Mouse (Mus musculus) natural killer cell, adult 2 months (primary cell): ENCODE measurements around the gene Epn2.

Experiments used
- DNase-seq, 2 experiments: peaks; one replicate each; pipeline ENCODE4 v3.0.0; 2022; ENCODE audit warnings: low spot score in 2 of 2

Gene Epn2

DNA sequence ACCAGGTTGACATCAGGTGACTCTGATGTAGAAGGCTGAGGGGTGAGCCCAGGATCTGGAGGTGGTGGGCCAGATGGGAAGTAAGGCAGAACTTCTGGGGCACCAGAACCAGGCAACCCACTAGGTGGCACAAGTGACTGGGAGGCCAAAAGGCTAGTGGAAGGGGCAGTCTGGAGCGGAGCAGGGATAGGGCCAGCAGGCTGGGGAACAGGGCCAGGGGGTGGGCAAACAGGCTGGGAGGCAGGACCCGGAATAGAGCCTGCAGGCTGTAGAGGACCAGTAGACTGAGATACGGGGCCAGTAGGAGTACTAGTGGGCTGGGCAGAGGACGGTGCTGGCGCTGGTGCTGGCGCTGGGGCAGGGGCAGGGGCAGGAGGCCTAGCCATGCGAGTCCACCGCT, 89.6 kb downstream of the Epn2 start:
- DNase-seq, result no peak

DNA sequence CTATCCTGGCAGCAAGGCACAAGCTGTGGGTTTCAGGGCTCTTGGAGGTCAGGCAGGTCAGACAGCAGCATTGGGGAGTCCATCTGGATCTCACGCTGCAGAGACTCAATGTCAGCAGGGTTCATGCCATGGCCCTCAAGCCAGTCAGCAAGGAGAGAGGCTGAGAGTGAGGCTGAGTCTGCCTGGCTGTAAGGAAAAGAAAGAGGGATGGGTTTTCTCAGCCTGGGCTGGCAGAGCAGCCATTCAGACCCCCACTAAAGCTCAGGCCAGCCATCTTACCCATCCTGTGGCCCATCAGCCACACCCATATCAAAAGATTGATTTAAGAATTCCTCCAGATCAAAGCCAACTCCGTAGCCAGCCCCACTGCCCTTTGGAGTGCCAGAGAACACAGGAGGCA, 90.4 kb downstream of the Epn2 start:
- no peak for DNase-seq

GRCm38 (mm10) chr11:61487936-61488335, 91.6 kb downstream of the Epn2 start:
- DNase-seq, result no peak

DNA sequence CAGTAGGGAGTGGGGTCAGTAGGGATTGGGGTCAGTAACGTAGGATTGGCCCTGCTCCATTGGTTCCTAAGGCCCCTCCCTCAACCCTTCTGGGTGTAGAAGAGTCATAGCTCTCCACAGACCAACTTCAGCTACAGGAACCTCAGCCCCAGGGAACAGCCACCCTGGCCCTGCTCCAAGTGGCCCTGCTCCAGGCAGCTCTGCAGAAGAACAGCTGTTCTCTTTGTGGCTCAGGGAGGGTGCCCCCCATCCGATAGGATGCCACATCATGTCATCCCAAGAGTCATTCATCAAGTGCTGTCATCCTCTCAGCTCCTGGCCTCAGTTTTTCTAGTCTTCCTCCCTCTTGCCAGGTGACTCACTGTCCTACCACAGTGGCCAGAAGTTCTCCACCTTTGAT, 92.1 kb downstream of the Epn2 start:
- DNase-seq, result no peak

- DNase-seq, result no peak
These were observed 92.8 kb downstream of the Epn2 start for GRCm38 (mm10) chr11:61486458-61487219.

DNA sequence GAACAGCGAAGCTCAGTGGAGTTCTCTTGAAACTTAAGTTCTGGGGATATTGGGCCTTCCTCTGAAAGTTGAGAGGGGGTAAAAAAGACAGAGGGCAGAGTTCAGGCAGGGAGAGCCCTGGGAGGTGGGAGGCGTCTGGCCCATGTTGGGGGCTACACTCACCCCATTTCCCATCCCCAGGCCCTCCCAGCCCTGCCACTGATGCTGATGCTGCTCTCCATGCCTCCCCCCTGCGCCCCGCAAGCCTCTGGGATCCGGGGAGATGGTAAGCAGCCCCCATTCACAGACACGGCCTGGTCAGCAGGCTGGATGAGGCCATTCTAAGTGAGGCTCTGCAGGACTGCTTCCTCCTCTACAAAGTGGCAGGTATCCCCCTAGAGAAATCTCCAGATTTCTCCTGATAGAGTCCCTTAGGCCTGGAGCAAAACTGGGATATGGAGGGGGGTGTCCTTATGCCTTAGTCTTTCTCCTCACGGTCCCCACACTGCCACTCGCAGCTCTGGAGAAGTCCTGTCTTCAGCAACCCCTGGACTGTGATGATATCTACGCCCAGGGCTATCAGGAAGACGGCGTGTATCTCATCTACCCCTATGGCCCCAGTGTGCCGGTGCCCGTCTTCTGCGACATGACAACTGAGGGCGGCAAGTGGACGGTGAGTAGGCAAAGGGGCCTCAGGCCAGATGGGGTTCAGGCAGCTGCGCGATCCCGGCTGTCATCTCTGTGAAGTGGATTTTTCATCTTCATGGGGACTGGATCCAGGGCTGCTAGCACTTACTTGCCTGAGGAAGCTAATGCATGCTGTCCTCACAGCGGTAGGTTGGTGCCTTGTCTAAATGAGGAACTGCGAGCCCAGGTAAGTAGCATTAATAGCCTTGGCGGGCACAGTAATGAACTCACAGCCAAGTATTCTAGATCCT, 93.7 kb downstream of the Epn2 start:
- no peak for DNase-seq

- DNase-seq, result no peak
These were observed 94.6 kb downstream of the Epn2 start, which contains the start of gene Mfap4 for GRCm38 (mm10) chr11:61484613-61485540. Gene Mfap4, plus strand, starts transcription at chr11:61485431.

DNA sequence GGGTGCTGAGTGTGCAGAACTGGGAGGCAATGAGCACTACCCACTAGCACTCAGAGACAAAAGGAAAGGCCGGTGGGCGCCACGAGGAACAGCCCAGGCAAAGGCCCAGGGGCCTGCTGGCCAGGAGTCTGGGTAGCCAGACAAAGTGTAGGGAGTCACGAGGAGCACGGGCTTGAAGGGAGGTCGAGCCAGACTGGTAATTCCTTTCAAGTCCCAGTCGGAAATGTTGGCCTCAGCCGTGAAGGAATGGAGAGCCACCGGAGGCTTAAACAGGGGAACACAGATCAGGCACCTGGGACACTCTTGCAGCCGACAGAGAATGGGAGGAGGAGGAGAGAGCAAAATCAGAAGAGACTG, 95.3 kb downstream of the Epn2 start:
- DNase-seq, result no peak

GRCm38 (mm10) chr11:61483226-61483845, 96.2 kb downstream of the Epn2 start:
- DNase-seq, result no peak

DNA sequence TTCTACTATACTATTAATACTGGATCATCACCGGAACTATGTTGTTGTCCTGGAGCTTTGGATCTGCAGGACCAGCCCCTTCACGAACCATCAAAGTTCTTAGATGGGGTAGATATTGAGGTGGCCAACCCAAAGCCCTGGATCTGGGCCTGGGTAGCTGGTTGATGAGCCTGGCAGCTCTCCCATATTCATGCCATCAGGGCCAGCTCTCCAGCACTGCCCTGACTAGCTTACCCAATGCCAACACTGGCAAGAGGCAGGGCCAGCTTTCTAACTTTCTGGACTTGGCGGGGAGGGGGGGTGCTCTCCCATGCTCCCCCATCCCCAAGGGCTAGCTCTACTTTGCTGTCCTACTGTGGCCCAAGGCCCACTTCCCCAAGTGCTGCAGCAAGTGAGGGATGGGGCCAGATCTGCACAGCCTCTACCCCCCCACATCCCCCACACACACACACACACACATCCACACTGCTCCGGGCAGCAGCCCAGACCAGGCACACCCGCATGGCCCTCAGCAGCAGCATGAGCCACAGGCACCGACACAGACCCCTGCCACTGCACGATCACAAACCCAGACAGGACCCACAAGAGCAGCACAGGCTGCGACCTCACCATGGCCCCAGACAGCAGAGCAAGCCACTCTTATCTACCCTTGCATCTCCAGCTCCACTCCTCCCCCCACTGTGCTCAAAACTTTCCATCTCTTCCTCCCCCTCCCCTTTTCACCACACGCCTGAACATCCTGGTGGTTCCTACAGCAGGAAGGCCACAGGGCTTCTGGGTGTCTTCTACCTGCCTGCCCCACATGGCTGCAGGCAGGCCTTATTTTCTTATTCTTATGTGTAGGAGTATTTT, 98.0 kb downstream of the Epn2 start:
- no peak for DNase-seq

- DNase-seq, result no peak
These were observed 100.7 kb downstream of the Epn2 start for GRCm38 (mm10) chr11:61478788-61479187.

DNA sequence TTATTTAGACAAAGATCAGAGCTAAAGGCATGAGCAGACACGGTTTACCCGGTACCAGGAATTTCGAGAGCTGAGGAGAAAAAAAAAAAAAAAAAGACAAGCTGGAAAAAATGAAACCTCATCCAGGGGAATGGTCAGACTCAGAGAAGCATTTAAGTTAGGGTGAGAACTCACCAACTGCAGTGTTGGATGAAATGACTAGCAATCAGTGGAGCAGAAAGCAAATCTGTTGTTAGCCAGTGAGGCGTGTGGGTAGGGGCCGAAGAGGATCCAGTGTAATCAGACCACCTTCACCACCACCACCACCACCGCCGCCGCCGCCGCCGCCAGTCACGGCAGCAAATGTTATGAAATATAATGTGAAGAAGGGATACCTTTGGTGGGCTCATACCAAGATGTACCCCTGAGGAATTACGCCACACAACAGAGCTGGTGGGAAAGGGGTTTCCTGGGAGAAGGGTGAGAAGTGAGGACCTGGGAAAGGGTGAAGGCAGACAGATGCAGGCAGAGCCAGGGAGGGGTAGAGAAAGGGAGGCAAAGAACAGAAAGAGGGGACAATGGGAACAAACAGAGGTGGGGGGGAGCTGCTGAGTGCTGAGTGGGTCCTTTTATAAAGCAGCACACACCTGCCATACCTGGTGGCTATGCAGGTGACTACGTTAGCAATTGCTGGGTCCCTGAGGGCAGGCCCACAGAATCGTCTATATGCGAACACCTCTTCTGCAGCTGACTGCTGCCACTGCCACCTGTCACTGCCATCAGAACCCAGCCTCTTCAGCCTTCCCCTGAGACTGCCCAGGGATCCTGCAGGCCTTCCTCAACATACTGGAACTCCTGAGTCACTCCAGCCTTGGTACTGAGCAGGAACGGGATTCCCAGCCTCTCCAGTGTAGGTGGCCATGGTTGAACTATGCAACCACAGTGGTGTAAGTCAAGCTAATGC, 101.7 kb downstream of the Epn2 start:
- DNase-seq, result no peak

- no peak for DNase-seq
These were observed 102.6 kb downstream of the Epn2 start for GRCm38 (mm10) chr11:61476786-61477382.

DNA sequence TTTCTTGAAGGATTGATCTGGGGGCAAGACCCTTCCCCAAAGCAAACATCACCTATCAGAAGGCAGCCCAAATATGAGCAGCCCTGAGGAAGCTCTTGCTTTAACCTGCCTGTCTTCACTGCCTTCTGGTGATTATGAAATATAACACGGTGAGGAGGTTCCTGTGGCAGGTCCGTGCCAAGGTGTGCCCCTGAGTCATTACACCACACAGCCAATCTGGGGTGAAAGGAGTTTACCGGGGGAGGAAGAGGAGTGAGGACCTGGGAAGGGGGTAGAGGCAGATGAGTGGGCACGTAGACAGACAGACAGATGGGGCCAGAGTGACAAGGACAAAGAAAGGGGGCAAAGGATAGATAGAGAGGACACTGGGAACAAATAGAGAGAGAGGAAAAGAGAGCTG, 105.9 kb downstream of the Epn2 start:
- no peak for DNase-seq

DNA sequence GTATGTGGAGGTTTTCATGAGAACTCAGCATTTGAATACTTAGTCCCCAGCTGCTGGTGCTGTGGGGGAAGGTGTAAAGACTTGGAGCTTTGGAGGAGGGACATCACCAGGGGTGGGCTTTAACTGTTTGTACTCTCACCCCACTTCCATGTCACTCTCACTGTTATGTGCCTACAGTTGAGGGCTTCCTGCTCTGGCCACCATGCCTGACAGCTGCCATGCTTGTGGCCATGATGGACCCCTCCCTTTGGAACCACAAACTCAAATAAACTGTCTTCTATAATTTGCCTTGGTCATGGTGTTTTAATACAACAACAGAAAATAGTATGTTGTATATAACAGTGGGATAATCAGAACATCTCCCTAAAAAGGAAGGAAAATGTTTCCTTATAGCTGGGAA, 108.6 kb downstream of the Epn2 start:
- DNase-seq, result no peak

DNA sequence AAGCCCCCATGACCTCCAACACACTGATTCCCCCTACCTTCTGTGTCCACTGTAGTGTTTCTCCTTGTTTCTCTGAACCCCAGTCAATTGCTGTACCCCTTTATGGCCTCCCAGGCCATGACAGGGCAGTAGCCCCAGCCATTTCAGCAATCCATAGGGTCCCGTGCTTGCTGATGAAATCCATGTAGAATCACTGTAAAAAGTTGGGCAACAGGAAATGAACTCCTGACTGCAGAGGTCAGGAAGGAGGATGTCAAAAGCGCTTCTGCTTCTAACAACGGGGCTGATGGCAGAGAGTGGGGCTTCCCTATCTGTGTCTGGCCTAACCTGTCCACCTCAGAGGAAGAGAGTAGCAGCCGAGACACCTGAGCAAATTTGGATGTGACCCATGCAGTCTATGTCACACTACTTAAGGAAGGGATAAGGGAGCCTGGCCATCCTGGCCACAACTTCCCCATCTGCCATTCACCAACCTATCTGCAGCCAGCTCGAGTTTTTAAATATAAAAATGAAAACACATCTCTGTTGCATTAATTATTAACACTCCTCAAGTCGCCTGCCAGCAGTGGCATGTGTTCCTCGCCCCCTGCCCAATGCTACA, 110.1 kb downstream of the Epn2 start:
- DNase-seq, result no peak

GRCm38 (mm10) chr11:61468534-61468933, 111.0 kb downstream of the Epn2 start:
- no peak for DNase-seq
